In the genomic region with DNA sequence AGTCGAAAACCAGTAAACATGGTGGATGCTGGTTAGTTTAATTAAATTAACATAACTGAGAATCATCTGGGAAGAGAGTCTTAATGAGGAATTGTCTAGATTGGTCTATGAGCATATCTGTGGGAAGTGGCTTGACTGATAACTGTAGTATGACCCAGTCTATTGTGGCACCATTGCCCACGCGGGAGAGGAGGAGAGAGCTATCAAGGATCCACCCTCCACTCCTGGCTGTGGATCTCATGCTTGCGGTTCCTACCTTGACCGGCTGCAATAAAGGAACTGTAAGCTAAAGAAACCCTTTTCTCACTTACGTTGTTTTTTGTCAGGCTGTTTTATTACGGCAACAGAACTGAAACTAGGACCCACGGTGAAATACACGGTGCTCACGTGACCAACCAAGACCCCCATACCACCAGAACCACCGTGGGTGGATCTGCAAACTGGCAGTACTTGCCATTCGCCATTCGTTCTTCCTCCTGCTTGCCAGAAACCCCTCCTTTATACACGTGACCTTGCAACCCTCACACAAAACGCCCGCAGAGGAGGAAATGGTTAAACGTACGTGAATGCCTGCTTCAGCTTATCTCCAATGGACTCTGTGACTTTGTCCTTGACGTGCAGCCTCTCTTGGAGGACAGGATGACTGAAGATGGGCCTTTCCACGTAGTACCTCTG, we compare ENCODE assay signal across 29 mouse cellular contexts. TPM values are rescaled to one million over a fixed set of nuclear protein-coding genes. Genes with fewer than 3 reads are reported as not detected.
DNase-seq lines count a peak whose midpoint lies in the region; ATAC-seq and TF ChIP-seq lines count a peak whose summit lies in the region.
"Had no signal": no experiment of that assay in that cellular context is flagged by ENCODE, and none has a peak within 500 bp of the region (broad histone marks: within the 10 kb centered on the region; RNA-seq: fewer than 3 reads in every experiment).

No protein-coding gene starts in this region.

- ATAC-seq in intestine, postnatal 0 days: peak; percentile 65
- ATAC-seq: CD4-positive, CD25-positive, alpha-beta regulatory T cell, adult 4 months; forebrain, embryonic 14.5 days; forebrain, postnatal 0 days had no signal

- no peak overlapping the region for H3K9ac ChIP-seq in intestine, postnatal 0 days (ENCODE audit: low read depth, low read length)
- H3K9ac ChIP-seq: embryonic facial prominence, embryonic 12.5 days; embryonic facial prominence, embryonic 15.5 days; forebrain, postnatal 0 days; heart, embryonic 13.5 days; hindbrain, embryonic 12.5 days; hindbrain, embryonic 15.5 days had no signal

- TF ChIP-seq CTCF in intestine, postnatal 0 days (IDR thresholded peaks at IDR 0.05; ENCODE audit: low read depth): no peak

- H3K4me3 ChIP-seq in intestine, postnatal 0 days (ENCODE audit: low read depth, low read length): peak overlapping the region; percentile 18
- no peak overlapping the region for H3K4me3 ChIP-seq in embryonic facial prominence, embryonic 10.5 days
- H3K4me3 ChIP-seq in midbrain, embryonic 10.5 days: no peak overlapping the region
- H3K4me3 ChIP-seq: embryonic facial prominence, embryonic 12.5 days; embryonic facial prominence, embryonic 15.5 days; heart, embryonic 13.5 days; hindbrain, embryonic 12.5 days; hindbrain, embryonic 15.5 days had no signal

- no peaks in the 10 kb centered on the region for H3K27me3 ChIP-seq in intestine, postnatal 0 days (replicated peaks; ENCODE audit: control insufficient read depth, insufficient read depth, low read length)
- H3K27me3 ChIP-seq in embryonic facial prominence, embryonic 10.5 days (replicated peaks; ENCODE audit: low read depth, poor library complexity, severe bottlenecking): no peaks in the 10 kb centered on the region
- H3K27me3 ChIP-seq in midbrain, embryonic 10.5 days (ENCODE audit: low read depth, poor library complexity, severe bottlenecking): no peaks in the 10 kb centered on the region
- H3K27me3 ChIP-seq: embryonic facial prominence, embryonic 12.5 days; embryonic facial prominence, embryonic 15.5 days; heart, embryonic 13.5 days; hindbrain, embryonic 12.5 days; hindbrain, embryonic 15.5 days had no signal

- H3K4me2 ChIP-seq in intestine, postnatal 0 days (replicated peaks; ENCODE audit: low read depth): peak overlapping the region; percentile 55
- H3K4me2 ChIP-seq: embryonic facial prominence, embryonic 12.5 days; embryonic facial prominence, embryonic 15.5 days; heart, embryonic 13.5 days; hindbrain, embryonic 12.5 days; hindbrain, embryonic 15.5 days had no signal

- DNase-seq in 416B (ENCODE audit: low read depth) (peak; percentile 52), ES-CJ7 (ENCODE audit: low read depth, low spot score) (peak; percentile 26), ZHBTc4 (ENCODE audit: low read depth, low spot score) (peak; percentile 20)
- DNase-seq in embryonic facial prominence, embryonic 10.5 days (ENCODE audit: low spot score): no peak
- no peak for DNase-seq in left cerebral cortex, adult 9 months (ENCODE audit: low spot score in 2 of 2)
- no peak for DNase-seq in midbrain, embryonic 10.5 days (ENCODE audit: low spot score)
- DNase-seq in thymus, postnatal 4 days: no peak
- DNase-seq: adrenal gland, postnatal 10 days; cerebellum, adult 11 months; cerebellum, adult 2 months; cerebellum, postnatal 10 days; cerebellum, postnatal 36 days; forebrain, postnatal 0 days; gastrocnemius, postnatal 25 days; heart, adult 18-20 months; kidney, adult 2 months had no signal

- 47% methylated on average over 20 of the region's 20 CpGs for WGBS in intestine, postnatal 0 days
- 86% methylated on average over 20 of the region's 20 CpGs for WGBS in embryonic facial prominence, embryonic 10.5 days
- WGBS in midbrain, embryonic 10.5 days: 86% methylated on average over 20 of the region's 20 CpGs

- no peak overlapping the region for H3K27ac ChIP-seq in intestine, postnatal 0 days (ENCODE audit: low read depth, low read length)
- H3K27ac ChIP-seq in embryonic facial prominence, embryonic 10.5 days (replicated peaks): no peak overlapping the region
- no peak overlapping the region for H3K27ac ChIP-seq in midbrain, embryonic 10.5 days (replicated peaks)
- H3K27ac ChIP-seq: embryonic facial prominence, embryonic 12.5 days; embryonic facial prominence, embryonic 15.5 days; heart, embryonic 13.5 days; hindbrain, embryonic 12.5 days; hindbrain, embryonic 15.5 days had no signal

- no peaks in the 10 kb centered on the region for H3K36me3 ChIP-seq in intestine, postnatal 0 days (ENCODE audit: control insufficient read depth, insufficient read depth)
- no peaks in the 10 kb centered on the region for H3K36me3 ChIP-seq in embryonic facial prominence, embryonic 10.5 days (replicated peaks)
- no peaks in the 10 kb centered on the region for H3K36me3 ChIP-seq in midbrain, embryonic 10.5 days
- H3K36me3 ChIP-seq: embryonic facial prominence, embryonic 12.5 days; embryonic facial prominence, embryonic 15.5 days; G1E; heart, embryonic 13.5 days; hindbrain, embryonic 12.5 days; hindbrain, embryonic 15.5 days had no signal

- no peaks in the 10 kb centered on the region for H3K4me1 ChIP-seq in intestine, postnatal 0 days (replicated peaks; ENCODE audit: control insufficient read depth, insufficient read depth, low read length)
- no peaks in the 10 kb centered on the region for H3K4me1 ChIP-seq in embryonic facial prominence, embryonic 10.5 days
- H3K4me1 ChIP-seq in midbrain, embryonic 10.5 days: no peaks in the 10 kb centered on the region
- H3K4me1 ChIP-seq: embryonic facial prominence, embryonic 12.5 days; embryonic facial prominence, embryonic 15.5 days; heart, embryonic 13.5 days; hindbrain, embryonic 12.5 days; hindbrain, embryonic 15.5 days had no signal

- H3K9me3 ChIP-seq in intestine, postnatal 0 days (ENCODE audit: control insufficient read depth): no peaks in the 10 kb centered on the region
- H3K9me3 ChIP-seq in embryonic facial prominence, embryonic 10.5 days: no peaks in the 10 kb centered on the region
- no peaks in the 10 kb centered on the region for H3K9me3 ChIP-seq in midbrain, embryonic 10.5 days (replicated peaks)
- H3K9me3 ChIP-seq: embryonic facial prominence, embryonic 12.5 days; embryonic facial prominence, embryonic 15.5 days; G1E; heart, embryonic 13.5 days; hindbrain, embryonic 12.5 days; hindbrain, embryonic 15.5 days had no signal

RNA-seq across cellular contexts. Expression of gene Slc26a5, which starts 18.7 kb away (rescaled TPM):
- 0.07 TPM in 1 of 2 replicates, not detected in the other for polyA plus RNA-seq in intestine, postnatal 0 days (2015; fragmentation: Nextera tagmentation; extraction: Ambion mirVana)
- 0.07 and 0.09 TPM in 2 replicates for polyA plus RNA-seq in embryonic facial prominence, embryonic 10.5 days (2016; fragmentation: Nextera tagmentation; extraction: Ambion mirVana)
- polyA plus RNA-seq in midbrain, embryonic 10.5 days (2016; fragmentation: Nextera tagmentation; extraction: Ambion mirVana): 0.05 TPM in 1 of 2 replicates, not detected in the other
- polyA plus RNA-seq: C2C12; CD4-positive, CD25-positive, alpha-beta regulatory T cell, adult 4 months; embryonic facial prominence, embryonic 15.5 days; forebrain, embryonic 14.5 days; G1E; gonadal fat pad, adult 2 months; heart, embryonic 13.5 days; heart, embryonic 16.5 days; hindbrain, embryonic 12.5 days; intestine, embryonic 14.5 days; kidney, adult 2 months had no signal

Comparison
In these comparisons a context has a peak if more than half of its experiments do, and no peak if none do; other contexts are left out.
1. DNase-seq: peak in 416B (single experiment), ES-CJ7 (single experiment) and ZHBTc4 (single experiment); none in embryonic facial prominence, embryonic 10.5 days (single experiment), left cerebral cortex, adult 9 months (0 of 2), midbrain, embryonic 10.5 days (single experiment) and thymus, postnatal 4 days (single experiment).